Mouse (Mus musculus): ENCODE data around the gene Slc39a11. TPM values are rescaled to one million over a fixed set of nuclear protein-coding genes. Genes with fewer than 3 reads are reported as not detected.

Gene Slc39a11
- total RNA-seq, 2 experiments from 2014 or later: 13.6 to 15.9 TPM

DNA sequence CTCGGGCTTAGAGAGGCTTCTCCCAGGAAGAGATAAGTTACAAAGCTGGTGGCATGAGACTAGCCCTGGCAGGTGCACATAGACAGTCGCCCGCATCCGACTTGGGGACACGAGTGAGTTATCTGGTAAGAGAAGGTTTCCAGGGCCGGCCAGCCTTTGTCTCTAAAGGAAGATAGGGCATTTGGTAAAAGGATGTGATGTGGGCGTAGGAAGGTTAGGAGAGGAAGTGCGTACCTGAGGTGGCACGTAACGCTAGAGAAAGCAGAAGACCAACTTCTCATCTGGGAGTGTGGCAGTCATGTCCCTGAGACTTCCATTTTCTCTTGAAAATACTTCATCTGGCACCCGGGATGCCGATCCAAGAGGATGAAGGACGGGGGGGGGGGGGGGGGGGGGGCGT lies 441.9 kb downstream of the Slc39a11 start:
- DNase-seq (ENCODE audit: low spot score in 2 of 2): no peak
- intact Hi-C loops (cut with DNase I): no loop called here

DNA sequence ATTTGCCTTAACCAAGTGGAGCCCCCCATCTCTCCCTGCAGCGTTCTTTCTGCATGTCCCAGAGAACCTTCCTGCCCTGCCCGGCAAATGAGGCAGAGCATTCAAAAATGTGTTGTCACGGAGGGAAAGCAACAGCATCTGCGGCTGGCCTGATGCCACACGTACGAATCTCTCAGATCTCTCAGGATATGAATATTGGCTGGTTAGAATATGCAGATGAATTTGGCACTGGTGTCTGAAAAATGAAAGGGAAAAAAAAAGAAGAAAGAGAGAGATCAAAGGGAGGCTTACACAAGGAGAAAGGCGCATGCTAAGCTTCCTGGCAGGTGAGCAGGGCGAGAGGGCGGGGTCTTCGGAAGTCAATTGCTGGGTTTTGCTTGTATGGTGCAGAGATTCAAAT lies 443.8 kb downstream of the Slc39a11 start:
- DNase-seq (ENCODE audit: low spot score in 2 of 2): no peak
- intact Hi-C loops (cut with DNase I): no loop called here

DNA sequence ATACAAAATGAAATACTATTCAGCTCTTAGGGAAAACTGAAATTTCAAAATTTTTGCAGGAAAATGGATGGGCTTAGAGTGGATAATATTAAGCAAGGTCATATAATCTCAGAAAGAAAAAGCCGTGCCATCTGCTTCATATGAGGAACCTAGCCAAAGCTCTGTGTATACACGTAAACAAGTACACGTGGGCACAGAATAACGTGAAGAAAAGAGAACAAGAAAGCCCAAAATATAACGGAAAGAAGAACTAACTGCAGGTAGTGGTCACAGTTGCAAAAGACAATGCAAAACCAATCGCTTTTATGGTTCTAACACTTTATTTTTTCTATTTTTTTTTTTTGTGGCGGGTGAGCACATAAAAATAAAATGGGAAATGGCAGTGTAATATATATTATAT lies 446.9 kb downstream of the Slc39a11 start:
- no peak for DNase-seq (ENCODE audit: low spot score in 2 of 2)
- intact Hi-C loops (cut with DNase I): no loop called here

DNA sequence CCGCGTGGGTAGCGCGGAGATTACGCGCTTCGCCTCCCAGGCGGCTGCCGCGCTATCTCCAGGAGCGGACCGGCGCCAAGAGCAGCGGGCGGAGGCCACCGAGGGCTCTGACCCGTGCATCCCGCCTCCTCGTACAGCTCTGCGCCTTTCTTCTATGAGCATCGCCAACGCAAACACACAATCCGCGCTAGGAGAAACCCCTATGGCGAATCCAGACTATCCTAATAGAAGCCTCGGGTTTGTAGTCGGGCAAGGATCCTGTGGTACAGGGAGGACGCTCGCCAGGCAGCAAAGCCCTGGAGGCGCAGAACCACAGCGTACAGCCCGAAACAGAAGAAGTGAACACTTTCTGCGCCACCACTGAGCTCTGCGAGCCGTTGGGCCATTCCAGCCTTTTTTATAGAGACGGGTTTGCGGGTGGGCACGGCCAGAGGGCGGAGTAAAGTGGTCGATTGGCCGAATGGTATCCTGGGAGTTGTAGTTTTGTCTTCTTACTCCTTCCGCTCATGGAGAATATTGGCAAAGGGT lies 448.3 kb downstream of the Slc39a11 start:
- DNase-seq (ENCODE audit: low spot score in 2 of 2): peak; percentile 91 to 92
- intact Hi-C loops (cut with DNase I): no loop called here

DNA sequence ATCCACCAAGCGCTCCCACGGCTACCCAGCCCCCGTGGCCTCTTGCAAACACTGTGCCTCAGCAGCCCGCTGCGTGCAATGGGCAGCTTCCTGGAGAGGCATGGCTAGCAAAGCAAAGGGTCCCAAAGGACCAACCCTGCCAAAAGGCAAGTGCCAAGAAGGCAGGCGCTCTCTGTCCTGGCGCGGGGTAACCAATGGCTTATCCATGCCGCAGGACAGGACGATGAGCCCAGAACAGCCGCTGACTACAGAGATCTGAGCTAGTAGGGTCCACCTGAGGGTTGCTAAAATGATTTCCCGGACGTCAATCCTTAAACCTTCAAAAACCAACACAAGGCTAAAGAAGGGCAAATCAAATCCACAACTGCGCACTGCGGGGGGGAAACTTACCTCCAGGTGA lies 449.0 kb downstream of the Slc39a11 start:
- DNase-seq (ENCODE audit: low spot score in 2 of 2): no peak
- intact Hi-C loops (cut with DNase I): no loop called here

DNA sequence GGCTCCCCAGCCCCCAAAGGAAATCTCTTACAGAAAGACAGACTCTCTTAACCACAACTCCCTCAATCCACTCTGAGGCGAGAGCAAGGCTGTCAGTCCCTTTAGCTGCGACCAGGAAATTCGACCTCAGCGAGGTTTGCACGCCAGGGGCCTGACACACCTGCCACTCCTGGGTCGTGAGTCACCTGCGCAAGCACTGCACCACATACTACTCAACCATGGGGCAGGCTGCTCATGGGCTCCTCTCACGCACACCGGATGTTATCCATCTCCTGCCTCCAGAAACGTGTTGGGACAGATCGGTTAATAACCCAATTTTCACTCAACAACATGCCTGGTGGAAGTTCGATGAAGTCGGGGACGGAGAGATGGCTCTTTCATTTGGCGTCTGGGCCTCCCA lies 451.3 kb downstream of the Slc39a11 start:
- intact Hi-C loops (cut with DNase I): no loop called here
- no peak for DNase-seq (ENCODE audit: low spot score in 2 of 2)

DNA sequence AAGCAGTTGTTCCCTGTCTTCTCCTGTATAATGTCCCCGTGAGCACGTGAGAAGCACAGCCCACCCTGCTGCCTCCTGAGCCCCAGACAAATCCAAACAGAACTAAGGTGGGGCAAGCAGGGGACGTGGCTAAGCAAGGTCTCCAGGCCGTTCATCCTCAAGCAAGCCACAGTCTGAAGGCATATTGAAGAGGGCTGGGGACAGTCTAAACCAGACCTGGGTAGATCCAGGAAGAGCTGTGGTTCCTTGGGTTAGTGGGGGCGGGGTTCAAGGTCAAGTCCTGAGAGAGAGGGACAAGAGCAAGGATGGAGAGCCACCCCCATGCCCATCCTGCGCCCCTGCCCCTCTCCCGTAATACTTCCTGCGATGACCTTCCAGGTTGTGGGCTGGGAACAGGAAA lies 452.3 kb downstream of the Slc39a11 start:
- no peak for DNase-seq (ENCODE audit: low spot score in 2 of 2)
- intact Hi-C loops (cut with DNase I): no loop called here

DNA sequence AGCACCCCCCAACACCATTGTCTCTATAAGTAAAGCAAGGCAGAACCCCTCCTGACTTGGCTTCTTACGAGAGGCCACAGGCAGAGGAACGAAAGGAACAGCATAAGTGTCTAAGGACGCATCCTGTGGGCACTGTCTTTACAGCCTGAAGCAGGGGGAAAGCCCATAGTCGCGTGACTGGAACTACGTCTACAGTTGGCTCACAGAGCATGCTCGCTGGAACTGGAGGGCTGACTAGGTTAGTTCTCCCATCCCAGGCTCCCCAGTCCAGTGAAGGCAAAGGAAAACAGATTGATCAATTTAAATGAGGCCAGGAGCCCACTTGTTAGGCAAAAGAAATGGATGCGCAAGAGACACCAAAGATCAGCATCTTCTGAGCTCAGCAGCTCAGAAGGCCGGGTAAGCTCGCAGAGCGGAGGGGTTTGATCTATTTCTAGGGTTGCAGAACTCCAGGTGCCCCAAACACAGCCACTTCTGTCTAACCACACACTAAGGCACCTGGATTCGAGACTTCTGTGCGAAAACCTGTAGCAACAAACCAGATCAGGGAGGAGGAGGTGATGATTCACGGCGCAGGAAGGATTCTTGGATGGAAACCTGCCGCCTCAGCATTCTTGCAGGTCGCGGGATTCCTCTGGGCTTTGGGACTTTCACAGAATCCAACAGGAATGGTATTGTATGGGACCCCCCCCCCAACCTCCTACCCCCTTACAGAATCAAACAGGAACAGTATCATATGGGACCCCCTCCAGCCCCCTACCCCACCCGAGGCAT lies 453.5 kb downstream of the Slc39a11 start:
- intact Hi-C loops (cut with DNase I): no loop called here
- DNase-seq (ENCODE audit: low spot score in 2 of 2): no peak

Other genes with a start within 250 kb of the Slc39a11 start
- 10 to 100 TPM; 30.0 to 35.0 TPM for gene Sstr2, start 30.7 kb downstream of the Slc39a11 start, total RNA-seq (2021)
- 10 to 100 TPM; 42.8 to 47.8 TPM for gene Cog1, start 910 bp downstream of the Slc39a11 start, total RNA-seq (2021)
- gene Fam104a, start 34.1 kb upstream of the Slc39a11 start, total RNA-seq (2021): 10 to 100 TPM; 28.3 to 31.6 TPM
- 10 to 100 TPM; 11.5 to 14.9 TPM for gene D11Wsu47e, start 34.3 kb upstream of the Slc39a11 start, total RNA-seq (2021)
- not detected for gene Cpsf4l, start 59.9 kb upstream of the Slc39a11 start, total RNA-seq (2021)
- gene Cdc42ep4, start 101.8 kb upstream of the Slc39a11 start, total RNA-seq (2021): 10 to 100 TPM; 21.9 to 29.8 TPM

All from left cerebral cortex, postnatal 36 days (tissue).